Mouse (Mus musculus): ENCODE measurements around the gene Pigt.

Pigt gene

GRCm38 (mm10) chr2:164486258-164487114 lies 10.8 kb upstream of the Pigt start:
- peak; percentile 60 for DNase-seq

DNA sequence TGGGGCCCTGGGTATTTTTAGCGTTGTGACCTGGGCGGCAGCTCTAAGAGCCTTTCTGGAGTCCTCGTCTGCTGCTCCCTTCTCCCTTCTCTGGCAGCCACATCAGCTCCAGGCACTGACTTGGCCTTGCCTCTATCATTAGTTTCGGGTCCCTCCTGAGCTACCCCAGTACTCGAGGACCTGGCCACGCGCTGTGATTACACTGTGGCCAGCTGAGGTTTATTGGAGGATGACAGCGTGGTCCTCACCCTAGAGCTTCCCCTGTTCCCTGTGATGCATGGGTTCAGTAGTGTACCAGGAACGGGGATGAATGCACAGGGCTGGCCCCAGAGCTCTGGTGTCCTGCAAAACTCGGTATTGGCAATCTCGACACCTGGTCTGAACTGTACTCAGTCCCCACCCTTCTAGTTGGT lies 10.2 kb upstream of the Pigt start:
- no peak for DNase-seq

- no peak for DNase-seq
Measured at GRCm38 (mm10) chr2:164487812-164488211, 9.5 kb upstream of the Pigt start.

DNA sequence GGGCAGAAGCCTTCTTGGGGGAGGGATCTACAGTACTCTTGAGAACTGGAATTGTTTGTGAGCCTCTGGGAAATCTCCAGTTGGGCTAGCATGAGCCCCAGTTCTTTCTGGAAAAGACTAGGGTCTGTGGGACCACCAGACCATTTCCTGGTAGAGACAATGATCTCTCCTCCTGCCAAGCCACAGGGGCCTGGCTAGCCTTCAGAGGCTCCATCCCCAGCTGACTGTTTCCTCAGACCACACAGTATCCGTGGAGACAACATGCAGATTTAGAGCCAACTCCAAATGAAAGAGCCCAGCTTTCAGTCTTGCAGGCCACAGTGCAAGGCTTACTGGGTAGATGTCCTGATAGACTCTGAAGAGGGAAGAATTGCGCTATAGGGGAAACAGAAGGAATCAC lies 3.2 kb upstream of the Pigt start:
- DNase-seq, result no peak

GRCm38 (mm10) chr2:164496331-164496730 lies 989 bp upstream of the Pigt start:
- DNase-seq, result no peak

DNA sequence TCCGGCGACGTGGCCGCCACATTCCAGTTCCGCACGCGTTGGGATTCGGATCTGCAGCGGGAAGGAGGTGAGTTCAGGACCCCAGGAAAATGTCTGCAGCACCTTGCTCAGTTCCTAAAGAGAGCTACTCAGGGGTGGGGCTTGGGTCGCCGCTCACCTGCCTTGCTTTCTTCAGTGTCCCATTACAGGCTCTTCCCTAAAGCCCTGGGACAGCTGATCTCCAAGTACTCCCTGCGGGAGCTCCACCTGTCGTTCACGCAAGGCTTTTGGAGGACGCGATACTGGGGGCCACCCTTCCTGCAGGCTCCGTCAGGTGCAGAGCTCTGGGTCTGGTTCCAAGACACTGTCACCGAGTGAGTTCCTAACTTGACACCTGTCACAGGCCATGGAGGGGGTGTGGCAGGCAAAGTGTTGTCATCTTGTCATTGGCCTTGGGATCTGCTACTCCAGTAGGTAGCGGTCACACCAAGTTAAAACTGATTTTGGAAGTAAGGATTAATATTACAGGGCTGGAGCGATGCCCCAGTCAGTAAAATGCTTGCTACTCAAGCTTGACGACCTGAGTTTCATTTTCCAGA lies 460 bp downstream of the Pigt start:
- DNase-seq, result no peak

DNA sequence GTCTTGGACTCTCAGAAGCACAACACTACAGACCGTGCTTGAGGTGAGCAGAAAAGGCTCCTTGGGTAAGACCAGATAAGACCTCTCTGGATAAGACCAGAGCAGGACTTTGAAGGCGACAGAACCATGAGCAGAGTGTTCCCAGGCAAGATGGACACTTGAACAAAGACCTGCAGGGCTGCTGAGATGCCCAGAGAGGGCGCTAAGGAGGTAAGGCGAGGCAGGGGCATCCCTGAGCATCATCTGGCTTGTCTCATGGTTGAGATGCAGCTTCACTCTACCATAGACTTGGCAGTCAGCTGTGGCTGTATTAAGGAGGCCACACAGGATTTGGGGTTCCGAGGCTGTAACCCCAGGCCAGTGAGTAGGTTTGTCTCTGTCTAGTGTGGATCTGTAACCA lies 2.0 kb downstream of the Pigt start:
- no peak for DNase-seq

DNA sequence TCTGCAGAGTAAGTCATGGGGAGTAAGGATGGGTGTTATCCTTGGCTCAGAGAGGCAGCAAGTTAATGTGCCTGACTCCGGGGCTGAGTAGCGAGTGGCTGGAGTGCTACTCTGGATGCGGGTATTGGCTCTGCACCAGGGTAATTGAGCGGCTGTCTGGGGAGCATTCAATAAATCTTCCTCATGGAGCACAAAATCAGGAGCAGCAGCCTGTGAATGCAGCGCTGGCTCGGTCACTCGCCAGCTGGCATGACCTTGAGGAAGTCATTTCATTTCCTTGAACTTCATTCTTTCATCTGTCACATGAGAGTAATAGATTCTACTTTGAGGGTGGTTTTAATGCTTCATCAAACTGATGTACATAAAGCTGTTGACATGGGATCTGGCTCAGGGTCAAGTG lies 3.2 kb downstream of the Pigt start:
- no peak for DNase-seq

DNA sequence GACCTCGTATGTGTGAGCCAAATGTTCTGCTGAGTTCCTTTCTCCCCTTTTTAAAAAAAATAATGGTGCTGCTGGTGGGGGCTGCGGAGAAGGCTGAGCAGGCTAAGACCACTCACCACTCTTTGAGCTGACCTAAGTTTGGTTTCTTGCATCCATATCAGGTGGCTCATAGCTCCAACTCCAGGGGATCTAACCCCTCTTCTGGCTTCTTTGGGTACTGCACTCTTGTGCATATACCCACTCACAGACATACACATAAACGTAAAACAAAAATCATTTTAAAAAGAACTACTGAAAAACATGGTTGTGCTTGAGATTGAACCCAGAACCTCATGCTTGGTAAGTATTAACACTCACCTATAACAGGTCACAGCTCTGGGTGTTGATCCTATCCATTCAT lies 7.6 kb downstream of the Pigt start:
- no peak for DNase-seq

DNA sequence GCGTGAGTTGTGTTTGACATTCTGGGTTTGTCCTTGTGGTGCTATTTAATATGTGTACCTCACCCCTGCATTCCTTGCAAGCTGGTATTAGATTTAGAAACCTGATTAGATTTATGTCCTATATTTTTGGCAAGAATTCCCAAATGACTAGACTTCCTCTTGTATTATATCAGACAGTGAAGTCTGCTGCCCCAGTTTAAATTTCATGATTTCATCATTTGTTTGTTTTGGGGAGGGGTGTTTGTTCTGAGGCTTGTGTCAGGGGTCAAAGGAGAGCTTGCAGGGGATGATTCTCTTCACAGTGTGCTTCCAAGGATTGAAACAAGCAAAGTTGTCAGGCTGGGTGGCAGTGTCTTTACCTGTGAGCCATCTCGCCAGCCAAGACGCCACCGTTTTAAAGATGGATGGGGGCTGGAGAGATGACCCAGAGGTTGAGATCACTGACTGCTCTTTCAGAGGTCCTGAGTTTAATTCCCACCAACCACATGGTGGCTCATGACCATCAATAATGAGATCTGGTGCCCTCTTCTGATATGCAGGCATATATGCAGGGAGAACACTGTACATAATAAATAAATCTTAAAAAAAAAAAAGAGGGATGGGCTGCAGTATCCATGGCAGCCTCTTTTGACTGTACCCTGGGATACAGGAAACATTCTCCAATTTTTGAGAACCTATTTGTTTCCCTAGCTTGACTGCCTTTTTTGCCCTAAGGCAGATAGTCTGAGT lies 8.5 kb downstream of the Pigt start:
- no peak for DNase-seq

GRCm38 (mm10) chr2:164507811-164508210 lies 10.5 kb downstream of the Pigt start:
- DNase-seq, result no peak

DNA sequence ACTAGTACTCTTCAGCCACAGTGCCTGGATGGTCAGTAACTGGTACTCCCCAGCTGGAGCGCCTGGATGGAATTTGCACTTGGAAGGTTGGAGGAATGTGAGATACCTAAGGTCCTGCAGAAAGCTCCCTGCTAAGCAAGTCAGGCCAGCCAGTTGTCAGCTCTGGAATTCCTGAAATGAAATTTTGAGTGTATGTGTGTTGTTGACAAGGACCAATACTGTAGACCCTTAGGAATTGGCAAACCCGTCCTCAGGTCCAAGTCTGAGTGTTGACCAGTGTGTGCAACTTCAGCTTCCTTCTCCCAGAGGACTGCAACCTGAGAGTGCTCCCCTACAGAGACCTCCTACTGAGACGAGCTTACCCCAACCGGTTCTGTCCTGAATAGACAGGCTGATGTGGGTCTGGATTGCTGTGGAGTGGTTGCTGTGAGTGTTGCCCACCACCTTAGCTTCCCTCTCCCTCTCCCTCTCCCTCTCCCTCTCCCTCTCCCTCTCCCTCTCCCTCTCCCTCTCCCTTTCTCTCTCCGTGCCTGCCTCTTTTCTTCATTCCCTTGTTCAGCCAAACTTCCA lies 13.4 kb downstream of the Pigt start:
- DNase-seq, result no peak

DNA sequence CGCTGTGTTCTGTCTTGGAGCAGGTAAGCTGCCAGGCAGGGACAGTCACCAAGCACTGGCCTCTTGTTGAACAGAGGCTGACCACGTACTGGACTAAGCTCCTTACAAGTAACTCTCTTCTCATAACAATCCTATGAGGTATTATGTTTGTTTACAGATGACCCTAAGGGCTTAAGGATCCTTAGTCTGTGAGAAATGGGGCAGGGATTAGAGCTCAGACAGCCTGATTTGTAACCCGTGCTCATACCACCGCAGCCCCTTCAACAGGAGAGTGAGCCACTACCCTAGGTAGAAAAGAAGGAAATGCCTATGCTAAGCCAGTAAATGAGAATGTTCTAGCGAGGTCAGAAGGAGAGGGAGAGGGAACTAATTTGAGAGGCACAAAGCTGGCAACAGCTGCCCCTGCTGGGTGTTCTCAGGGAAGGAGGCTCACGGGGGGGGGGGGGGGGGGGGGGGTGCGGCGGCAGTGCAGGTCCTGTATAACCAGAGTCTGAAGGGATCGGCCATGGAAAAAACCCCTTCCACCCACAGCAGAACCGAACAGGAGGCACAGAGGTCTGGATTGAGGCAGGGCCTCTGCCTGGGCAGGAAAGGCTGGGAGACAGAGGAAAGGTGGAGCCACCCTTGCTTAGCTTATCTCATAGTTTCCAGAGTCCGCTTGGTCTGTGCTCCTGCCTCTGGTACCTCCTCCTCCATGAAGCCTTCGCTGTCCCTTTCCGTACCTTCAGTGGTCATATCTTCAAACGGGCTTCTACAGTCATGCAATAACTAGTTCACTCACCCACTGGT lies 15.0 kb downstream of the Pigt start:
- no peak for DNase-seq

DNA sequence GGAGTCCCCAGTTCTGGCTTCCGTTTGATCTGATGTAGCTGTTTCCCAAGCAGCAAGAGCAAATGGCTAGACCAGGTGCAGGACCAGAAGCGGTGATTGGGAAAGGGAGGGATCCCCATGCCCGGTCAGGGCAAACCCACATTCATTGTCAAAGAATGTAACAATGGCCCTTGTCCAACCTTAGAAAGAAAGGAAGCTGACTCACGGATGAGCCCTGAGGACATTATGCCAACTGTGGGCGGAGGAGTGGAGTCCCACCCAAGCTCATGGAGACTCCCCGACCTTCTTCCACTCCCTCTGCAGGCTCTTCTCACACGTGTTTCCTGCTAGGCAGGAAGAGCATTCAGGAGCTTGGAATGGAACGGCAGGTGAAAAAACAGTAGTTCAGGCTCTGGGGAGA lies 16.1 kb downstream of the Pigt start:
- no peak for DNase-seq

- DNase-seq, result no peak
Measured at GRCm38 (mm10) chr2:164514916-164515315, 17.6 kb downstream of the Pigt start.

DNA sequence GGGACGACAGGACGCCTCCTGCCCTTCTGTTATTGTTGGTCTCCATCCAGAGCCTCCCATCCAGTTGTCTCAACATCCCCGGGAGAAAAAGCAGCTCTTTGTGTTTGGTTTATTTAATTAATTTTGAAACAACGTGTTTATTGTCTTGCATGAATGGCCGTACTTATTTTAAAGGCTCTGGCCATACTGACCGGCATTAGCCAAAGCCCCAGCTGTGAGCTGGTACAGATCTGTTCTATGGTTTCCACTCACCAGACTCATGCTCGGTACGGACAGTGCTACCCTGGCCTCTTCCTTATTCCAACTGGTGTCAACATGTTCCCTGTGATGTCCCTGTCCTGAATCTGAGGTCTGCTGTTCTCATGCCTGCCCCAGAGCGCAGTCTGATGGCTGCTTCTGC lies 18.6 kb downstream of the Pigt start:
- DNase-seq, result no peak

DNA sequence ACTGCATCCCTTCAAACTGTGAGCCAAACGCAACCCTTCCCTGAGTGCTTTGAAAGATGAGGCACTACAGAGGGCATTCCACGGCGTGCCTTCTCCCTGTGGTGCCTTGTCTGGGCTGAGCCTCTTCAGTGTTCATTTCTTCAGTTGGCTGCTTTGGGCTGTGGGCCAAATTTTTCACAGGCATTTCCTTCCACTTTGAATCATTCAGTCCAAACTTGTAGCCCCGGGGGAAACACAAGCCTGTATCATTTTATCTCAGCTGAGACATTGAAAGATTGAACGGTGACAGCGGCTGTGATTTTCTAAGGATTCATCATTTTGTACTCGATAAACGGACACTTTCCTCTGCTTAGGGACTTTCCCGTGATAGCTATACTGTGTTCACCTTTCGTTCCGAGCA lies 19.3 kb downstream of the Pigt start:
- DNase-seq, result no peak

DNA sequence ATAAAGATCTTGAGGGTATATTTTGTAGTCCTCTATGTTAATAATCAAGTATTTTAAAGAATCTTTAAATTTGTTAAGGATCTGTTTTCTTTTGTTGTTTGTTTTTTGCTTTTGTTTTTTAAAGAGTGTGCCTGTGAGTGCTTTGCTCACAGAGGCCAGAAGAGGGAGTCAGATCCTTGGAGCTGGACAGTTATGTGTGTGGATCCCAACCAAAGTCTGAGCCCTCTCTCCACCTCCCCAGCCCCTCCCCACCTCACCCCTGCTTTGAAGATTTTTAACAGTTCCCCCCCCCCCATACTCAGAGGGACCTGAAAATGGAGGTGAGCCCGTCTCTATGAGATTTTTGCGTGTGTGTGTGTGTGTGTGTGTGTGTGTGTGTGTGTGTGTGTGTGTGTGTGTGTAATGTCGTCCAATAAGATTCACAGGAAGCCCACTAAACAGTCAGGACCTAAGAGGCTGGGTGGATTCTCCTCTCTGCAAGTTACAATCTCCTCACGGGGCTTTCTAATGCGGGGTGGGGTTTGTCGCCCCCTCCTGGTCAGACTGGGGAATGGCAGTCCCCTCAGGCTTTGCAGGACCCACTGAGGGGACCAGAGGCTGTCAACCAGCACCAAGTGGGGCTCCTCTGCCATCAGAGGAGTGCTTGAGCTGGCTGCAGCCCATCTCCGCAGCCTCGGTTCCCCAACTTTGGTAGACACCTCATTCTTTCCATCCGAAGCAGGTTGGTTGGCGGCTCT lies 20.3 kb downstream of the Pigt start:
- DNase-seq, result peak; percentile 64

DNA sequence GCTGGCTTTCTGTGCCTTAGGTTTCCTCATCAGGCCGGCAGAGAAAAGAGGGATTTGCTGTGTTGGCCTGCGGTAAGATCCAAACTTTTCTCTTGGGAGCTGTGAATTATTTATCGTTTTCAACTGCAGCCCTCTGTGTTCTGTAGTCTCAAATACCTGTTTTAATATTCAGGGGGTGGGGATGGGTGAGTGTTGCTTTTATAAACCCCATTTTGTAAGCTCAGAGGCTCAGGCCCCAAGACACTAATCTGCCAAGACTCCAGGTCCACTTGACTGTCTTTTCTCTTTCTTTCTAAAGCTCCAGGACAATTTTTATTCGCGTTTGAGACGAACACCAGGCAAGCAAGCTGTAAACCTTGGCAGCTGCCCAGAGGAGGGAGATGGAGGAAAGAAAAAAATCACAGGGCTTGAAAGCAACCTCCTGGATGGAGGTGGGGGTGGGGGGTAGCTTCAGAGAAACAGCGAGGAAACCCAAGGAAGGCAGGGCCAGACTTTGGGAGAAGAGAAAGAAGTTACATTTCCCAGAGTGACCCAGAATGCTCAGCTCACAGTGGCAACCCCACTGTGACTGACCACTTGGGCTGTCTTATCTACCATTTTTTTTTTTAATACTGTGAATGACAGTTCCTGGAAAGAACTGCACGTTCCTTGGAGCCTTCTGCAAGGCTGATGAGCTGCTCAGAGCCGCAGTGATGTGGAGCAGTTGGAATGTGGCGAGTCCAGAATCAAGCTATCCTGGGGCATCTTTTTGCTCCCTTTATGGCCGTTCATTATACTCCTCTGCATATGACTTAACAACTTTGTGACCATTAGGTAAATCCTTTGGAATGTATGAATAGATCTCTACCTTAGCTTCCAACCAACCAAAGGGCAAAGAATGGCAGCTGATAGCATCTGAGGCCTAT lies 21.2 kb downstream of the Pigt start:
- no peak for DNase-seq

GRCm38 (mm10) chr2:164519171-164519526 lies 21.8 kb downstream of the Pigt start:
- DNase-seq, result no peak

- peak; percentile 72 for DNase-seq
Measured at GRCm38 (mm10) chr2:164520782-164521181, 23.5 kb downstream of the Pigt start.
